Mouse (Mus musculus): ENCODE measurements at regions not wholly inside any gene's neighbourhood (a gene's known extent, or its start where the extent isn't known, plus 50 kb on each side); places are given as distances from the start of the nearest gene placed in this dataset.
A peak's percentile ranks its signal among the peaks of the same experiment; 100 is the strongest.

- DNase-seq (ENCODE audit: low spot score) = no peak
Observed at GRCm38 (mm10) chr12:10079482-10079881, 290.3 kb upstream of the Nt5c1b start.

DNA sequence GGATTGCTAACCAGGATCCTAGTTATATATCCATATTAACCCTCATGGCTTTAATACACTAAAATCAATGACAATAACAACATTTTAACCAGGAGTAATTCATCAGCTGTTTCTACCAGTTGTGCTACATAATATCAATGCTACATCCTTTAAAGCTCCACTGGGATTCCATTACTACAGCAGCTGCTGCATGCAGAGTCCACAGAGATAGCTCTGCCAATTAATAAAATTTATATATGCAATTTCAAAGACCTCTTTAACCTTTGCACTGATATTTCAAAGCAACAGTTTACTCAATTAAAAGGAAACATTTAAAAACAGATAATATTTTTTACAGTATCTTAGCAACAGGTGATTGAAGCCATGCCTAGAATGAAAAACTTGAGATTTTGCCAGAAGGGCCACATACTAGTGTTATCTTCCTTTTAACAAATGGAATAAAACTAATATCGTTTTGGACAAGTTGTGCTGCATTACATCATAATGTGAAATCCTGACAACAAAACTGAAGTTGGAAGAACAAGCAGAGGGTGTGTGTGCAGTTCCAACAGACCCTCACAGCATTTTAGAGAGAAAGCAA lies 256.8 kb upstream of the Nt5c1b start:
- DNase-seq (ENCODE audit: low spot score) = no peak

DNA sequence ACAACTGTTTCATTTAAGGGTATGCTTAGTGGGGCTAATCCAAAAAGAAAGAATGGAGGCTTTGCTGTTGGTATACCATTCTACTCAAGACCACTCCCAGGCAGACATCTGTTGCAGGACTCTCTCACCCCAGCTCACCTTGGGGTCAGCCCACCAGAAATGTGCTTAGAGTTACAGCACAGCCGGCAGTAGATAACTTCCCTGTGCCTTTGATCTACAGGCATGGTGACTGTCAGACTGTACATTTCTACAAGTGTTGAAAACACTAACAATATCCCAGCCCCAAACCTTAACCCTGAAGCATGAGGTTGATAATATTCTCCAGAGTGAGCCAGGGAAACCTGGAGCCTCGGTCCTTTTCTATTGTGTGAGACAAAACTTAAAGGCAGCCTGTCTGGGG lies 247.7 kb upstream of the Nt5c1b start:
- DNase-seq (ENCODE audit: low spot score) = no peak

DNA sequence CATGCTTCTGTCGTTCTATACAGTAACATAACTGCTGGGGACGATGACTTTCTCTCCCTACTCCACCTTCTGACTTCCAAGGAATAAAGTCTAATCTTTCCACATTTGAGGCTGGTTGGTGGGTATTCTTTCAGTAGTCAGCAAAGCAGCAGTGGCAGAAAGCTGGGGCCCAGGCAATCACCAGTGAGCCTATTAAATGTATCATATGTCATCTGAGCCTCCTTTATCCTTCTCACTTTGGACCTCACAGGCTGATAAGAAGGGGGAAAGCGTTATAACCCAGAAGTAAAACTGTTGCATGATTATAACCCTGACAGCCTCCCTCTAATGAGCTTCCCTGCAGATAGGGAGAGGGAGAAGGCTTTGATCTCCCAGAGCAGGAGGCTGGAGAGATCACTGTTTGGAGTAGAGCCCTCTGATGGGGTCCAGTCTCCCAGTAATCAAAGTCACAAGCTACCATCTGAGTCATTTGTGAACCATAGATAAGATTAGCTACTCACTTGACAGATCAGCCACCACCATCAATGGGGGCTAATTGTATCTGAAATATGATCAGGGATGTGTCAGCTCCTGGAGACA lies 241.7 kb upstream of the Nt5c1b start:
- DNase-seq (ENCODE audit: low spot score) = no peak

DNA sequence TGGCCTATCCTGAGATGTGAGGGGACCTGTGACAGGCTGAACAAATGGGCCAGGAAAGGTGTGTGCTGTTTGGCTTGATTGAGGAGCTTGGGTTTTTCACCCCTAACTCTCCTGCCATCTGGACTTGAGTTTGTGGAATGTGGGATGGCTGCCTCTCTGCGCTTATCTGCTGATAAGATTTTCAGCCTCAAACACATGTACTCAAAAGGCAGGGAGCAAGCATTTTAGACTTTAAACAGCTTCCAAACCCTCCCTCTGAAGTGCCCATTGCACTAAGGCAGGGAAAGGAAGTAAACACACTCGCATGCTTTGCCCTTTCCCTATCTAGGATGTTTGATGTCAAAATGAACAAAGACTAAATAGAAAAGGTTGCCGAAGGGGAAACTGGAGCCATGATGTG lies 235.6 kb upstream of the Nt5c1b start:
- DNase-seq (ENCODE audit: low spot score) = no peak

DNA sequence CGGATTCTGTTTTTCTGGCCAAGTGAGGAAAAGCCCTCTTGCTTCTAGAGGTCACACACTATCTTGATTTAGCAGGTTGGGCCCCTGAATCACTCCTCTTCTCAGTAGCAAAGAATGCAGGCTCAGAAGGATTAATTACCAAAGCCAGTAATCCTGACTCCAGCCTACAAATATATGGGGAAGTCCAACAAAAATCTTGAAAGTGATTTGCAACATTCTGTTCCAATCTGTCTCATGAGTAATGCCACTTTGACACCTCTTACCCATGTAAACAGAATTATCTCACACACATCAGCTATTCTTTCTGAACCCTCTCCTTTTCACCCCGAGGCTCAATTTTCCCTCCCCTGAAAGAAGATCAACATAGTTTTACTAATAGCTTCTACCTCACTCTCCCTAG lies 233.9 kb upstream of the Nt5c1b start:
- no peak for DNase-seq (ENCODE audit: low spot score)

DNA sequence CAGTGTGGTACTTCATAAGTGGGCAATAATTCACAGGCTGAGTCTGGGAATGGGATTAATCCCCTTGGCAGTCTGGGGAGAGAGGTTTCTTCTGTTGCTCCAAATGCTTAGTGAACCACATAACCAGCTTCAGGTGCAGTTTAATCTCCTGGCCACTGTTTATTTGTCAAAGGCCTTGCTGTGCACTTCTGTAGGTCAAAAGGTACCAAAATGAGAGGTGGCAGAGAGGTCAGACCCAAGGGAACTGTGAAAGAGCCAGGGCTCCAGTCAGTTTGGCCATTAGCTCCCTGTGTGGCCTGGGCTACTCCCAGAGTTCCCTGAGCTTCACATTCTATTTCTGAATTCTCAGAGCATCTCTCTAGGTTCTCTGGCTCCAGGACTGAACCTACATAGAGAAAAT lies 229.6 kb upstream of the Nt5c1b start:
- DNase-seq (ENCODE audit: low spot score) = no peak

DNA sequence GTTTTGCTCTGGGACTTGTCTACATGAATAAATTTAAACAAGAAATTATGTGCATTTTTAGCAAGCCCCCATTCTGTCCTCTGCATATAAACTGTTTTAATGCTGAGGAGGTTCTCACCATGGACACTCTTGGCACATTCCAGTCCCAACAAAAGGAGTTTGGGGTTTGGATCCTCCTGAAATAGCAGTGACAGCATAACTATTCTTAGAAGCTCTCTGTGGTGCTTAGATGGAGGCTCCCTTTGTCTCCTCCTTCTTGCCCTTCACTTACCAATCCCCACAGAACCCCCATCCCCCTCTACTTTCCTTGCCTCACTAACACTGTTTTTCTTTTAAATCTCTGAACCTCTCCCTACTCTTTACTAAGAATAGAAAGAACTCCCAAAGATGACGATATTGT lies 208.9 kb upstream of the Nt5c1b start:
- DNase-seq (ENCODE audit: low spot score) = no peak

DNA sequence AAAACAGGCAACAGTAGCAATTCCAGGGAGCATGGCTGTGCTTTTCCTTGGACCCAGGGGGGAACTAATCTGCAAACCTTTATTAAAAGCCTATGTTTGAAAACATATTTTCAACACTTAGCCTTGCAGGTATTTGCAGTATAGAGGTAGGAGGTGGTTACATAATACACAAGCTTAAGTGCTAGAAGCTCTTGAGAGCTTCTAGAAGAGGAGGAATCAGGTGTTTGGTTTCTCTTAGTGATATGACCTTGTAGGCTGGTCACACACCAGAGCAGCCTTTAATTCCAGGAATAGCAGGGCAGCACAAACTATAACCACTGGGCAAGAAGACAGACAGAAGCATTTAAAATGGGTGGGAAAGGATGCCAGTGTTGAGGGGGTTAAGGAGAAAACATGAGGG lies 201.7 kb upstream of the Nt5c1b start:
- DNase-seq (ENCODE audit: low spot score) = no peak

DNA sequence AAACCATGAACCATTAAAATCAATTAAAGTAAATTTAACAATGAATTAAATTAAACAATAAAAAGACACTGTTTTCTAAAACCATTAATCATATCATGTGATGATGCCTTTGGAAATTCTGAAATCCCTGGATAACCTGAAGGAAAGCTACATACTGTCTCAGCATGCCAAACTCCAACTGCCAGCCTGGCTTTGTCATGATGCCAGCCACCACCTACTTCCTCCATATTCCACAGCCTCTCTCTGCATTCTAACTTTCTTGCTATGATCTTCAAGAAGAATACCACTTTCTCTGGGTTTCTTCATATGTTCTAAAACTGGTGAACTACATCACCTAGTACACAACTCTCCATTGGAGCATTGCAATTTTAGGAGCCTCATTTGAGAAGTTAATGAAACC lies 201.2 kb upstream of the Nt5c1b start:
- DNase-seq (ENCODE audit: low spot score) = no peak

- DNase-seq (ENCODE audit: low spot score) = no peak
Observed at GRCm38 (mm10) chr12:10178718-10179117, 191.1 kb upstream of the Nt5c1b start.

DNA sequence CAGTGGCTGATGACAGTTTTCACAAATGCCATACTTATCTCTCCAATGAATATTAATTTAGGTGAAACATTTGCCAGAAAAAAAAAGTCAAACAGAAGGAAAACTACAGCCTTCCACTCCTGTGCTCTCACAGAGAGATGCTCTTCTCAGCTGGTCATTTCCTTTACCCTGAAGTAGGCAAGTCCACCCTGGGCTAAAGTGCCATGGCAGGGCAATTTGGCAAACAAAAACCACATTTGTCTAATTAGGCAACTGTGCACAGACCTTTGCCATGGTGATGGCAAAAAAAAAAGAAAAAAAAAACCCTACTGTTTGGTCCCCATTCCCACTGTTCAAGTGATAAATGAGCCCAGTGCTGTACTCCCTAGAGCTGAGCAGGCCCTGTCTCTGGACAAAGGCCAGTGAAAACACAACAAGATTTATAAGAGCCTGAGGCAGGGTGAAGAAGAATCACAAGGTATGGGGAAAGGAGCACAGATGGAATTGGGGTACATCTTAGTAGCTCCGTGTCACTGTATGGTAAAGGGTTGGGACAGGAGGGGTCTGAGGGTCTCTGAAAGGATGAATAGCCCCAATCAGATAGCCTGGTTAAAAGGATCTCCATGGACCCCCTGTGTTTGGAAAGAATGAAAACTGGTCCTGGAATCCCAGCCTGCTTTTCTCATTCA lies 190.5 kb upstream of the Nt5c1b start:
- DNase-seq (ENCODE audit: low spot score) = no peak

DNA sequence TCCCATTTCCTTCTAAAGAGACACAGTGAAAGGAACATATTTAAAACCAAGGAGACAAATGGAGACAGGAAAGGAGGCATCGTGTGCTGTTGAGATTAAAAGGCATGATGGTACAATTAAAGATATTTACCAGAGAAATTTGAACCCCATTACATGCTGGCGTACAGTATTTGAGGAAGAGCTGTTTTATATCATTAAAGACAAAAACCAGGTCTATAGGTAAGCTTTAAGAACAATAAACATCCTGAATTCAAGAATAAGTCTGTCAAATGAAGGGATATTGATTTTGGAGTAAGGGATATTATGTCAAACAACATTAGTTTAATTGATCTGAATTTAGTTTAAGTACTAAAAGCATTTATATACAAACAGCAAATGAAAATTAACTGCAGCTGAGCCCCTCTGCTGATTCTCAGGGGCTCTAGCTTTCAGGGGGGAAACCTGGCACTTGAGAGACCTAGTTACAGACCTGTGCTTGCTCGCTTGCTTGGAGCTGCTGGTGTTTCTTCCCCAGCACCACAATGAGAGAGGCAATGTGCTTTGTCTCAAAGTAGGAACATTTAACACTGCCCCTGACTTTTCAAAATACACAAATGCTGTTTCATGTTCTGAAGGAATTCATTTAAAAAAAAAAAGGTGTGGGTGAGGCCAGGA lies 189.8 kb upstream of the Nt5c1b start:
- no peak for DNase-seq (ENCODE audit: low spot score)

- DNase-seq (ENCODE audit: low spot score) = no peak
Observed at GRCm38 (mm10) chr12:10182589-10182988, 187.2 kb upstream of the Nt5c1b start.

DNA sequence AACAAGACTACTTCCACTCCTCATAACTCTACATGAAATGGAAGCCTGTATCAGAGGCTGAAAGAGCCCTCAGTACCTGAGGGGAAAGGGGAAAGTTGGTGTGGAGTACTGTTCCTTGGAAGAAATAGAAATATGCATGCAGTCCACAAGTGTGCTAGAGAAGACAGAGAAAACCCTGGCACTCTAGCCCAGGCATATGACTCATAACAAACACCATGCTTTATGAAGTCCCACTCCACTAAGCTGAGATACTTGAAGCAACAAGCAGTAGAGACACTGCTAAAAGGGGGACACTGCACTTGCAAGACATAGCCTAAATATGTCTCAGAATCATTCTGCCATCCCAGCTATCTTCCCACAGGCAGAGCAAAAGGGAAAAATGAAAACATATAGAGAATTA lies 183.2 kb upstream of the Nt5c1b start:
- DNase-seq (ENCODE audit: low spot score) = no peak

DNA sequence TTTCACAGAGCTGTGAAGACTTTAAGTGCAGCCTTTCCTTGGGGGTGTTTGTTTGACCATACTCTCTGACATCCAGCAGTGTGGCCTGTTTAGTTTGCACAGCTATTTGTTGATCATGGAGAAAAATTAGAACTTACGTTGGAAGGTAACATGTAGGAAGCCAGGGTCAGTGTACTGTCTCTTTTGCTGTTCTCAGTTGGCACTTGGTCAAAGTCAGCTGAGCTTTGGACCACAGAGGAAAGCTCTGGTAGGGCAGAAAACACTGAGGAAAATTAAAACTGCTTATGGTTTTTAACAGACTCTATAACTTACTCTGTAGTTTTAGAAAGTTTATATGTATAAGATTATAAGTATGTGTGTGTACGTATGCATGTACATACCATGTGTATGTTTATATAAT lies 180.0 kb upstream of the Nt5c1b start:
- no peak for DNase-seq (ENCODE audit: low spot score)

- peak; percentile 18 for DNase-seq (ENCODE audit: low spot score)
Observed at GRCm38 (mm10) chr12:10197906-10198460, 171.8 kb upstream of the Nt5c1b start.

- no peak for DNase-seq (ENCODE audit: low spot score)
Observed at GRCm38 (mm10) chr12:10209841-10210240, 159.9 kb upstream of the Nt5c1b start.

GRCm38 (mm10) chr12:10222821-10223220 lies 147.0 kb upstream of the Nt5c1b start:
- no peak for DNase-seq (ENCODE audit: low spot score)

DNA sequence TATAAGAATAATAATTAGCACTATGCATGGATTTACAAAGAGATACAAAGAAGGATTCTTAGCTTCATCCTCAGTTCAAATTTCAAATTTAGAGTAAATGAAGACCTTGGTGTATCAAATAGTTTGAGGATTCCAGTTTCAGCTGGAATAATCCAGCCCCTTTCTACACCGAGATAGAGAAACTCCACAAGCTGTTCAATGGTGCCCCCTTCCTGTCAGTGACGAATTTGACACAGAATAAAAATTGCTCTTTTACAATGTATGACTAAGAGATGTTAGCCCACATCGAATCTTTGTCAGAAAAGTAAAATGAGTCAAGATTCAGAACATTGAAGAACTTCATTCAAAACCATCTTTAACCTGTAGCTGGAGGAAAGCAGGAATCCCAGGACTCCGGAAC lies 145.9 kb upstream of the Nt5c1b start:
- peak; percentile 65 for DNase-seq (ENCODE audit: low spot score)

GRCm38 (mm10) chr12:10231144-10231543 lies 138.6 kb upstream of the Nt5c1b start:
- DNase-seq (ENCODE audit: low spot score) = no peak

DNA sequence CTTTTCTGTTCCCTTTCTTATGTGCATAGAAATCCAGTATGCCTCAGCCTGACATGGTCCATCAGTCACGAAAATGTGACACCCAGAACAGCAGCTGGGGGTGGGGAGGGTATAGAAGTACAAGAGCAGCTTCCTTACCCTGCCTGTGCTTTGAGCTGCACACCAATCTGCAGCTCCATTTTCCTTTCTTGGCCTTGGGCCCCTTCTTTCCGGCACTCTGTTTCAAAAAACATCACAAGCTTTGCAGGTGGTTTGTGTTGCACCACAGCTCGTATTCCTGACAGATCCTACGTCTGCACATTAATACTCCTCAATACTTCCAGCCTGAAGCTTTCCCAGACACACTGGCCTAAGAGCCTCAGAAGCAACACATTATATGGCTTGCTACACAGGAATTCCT lies 138.1 kb upstream of the Nt5c1b start:
- no peak for DNase-seq (ENCODE audit: low spot score)

DNA sequence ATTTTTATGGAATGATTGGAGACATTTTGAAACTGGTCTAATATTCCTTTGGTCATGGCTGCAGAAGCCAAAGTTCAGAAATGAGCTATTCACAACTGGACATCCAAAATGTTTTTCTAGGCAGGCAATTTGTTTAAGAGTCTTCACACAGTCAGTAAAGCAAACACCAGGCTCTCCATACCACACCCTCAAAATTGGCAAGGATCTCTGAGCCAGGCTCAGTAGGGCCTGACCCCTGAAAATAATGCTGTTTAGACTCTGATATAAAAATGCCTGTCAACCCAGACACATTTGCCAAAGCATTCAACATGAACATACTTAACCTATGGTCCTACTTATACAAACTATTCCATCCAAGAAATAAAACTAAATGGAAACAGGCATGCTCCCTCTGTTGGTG lies 121.7 kb upstream of the Nt5c1b start:
- no peak for DNase-seq (ENCODE audit: low spot score)

All from retina, embryonic 14.5 days (tissue).